27 mouse cellular contexts compared by ENCODE assay signal in genomic region chr1:83831900-83832535, GRCm38 (mm10).
A peak's percentile ranks its signal among the peaks of the same experiment; 100 is the strongest.
DNase-seq lines count a peak whose midpoint lies in the region; ATAC-seq lines count a peak whose summit lies in the region.
"Had no signal": no experiment of that assay in that cellular context is flagged by ENCODE, and none has a peak within 500 bp of the region (broad histone marks: within the 10 kb centered on the region; RNA-seq: fewer than 3 reads in every experiment).

No protein-coding gene starts in this region.

- H3K27me3 ChIP-seq in kidney, embryonic 16.5 days (ENCODE audit: insufficient read depth, low read length) = no peaks in the 10 kb centered on the region
- H3K27me3 ChIP-seq in neural tube, embryonic 13.5 days = no peaks in the 10 kb centered on the region
- H3K27me3 ChIP-seq: liver, embryonic 15.5 days; lung, embryonic 15.5 days; megakaryocyte, embryonic 14.5 days; midbrain, embryonic 13.5 days had no signal

- no peak overlapping the region for H3K27ac ChIP-seq in kidney, embryonic 16.5 days (ENCODE audit: low read length)
- H3K27ac ChIP-seq in neural tube, embryonic 13.5 days (replicated peaks) = peak overlapping the region; percentile 82
- H3K27ac ChIP-seq: forebrain, embryonic 10.5 days; heart, embryonic 10.5 days; left cerebral cortex, adult 2 months; limb, embryonic 10.5 days; liver, embryonic 15.5 days; lung, embryonic 15.5 days; midbrain, embryonic 13.5 days; stomach, postnatal 0 days had no signal

- peak; percentile 51 to 53 for DNase-seq in cerebellum, postnatal 10 days
- no peak for DNase-seq in cerebellum, postnatal 36 days
- DNase-seq in kidney, adult 9 months = peak; percentile 2
- DNase-seq in neural tube, embryonic 10.5 days (ENCODE audit: extremely low spot score, low spot score) = no peak
- no peak for DNase-seq in layer of hippocampus, adult 9-11 months
- no peak for DNase-seq in gastrocnemius, postnatal 4 days (ENCODE audit: low spot score in 2 of 2)
- DNase-seq: adrenal gland, postnatal 10 days; cerebellum, adult 9-10 months; gastrocnemius, postnatal 36 days; liver; lung, postnatal 36 days; right cerebral cortex, postnatal 14 days; thymus, adult 2 months; thymus, postnatal 4 days had no signal

- no peak overlapping the region for H3K9ac ChIP-seq in kidney, embryonic 16.5 days (replicated peaks; ENCODE audit: low read length)
- H3K9ac ChIP-seq in neural tube, embryonic 13.5 days = no peak overlapping the region
- H3K9ac ChIP-seq: liver, embryonic 15.5 days; lung, embryonic 15.5 days; midbrain, embryonic 13.5 days had no signal

- H3K4me2 ChIP-seq in kidney, embryonic 16.5 days (replicated peaks; ENCODE audit: low read depth, low read length) = no peak overlapping the region
- no peak overlapping the region for H3K4me2 ChIP-seq in neural tube, embryonic 13.5 days
- H3K4me2 ChIP-seq: liver, embryonic 15.5 days; lung, embryonic 15.5 days; midbrain, embryonic 13.5 days had no signal

- 0 out of 2 replicates have a peak, but pooled peaks cover 4% of the 10 kb centered on the region for H3K4me1 ChIP-seq in kidney, embryonic 16.5 days (ENCODE audit: insufficient read depth, low read length)
- peaks cover 26% of the 10 kb centered on the region for H3K4me1 ChIP-seq in neural tube, embryonic 13.5 days (replicated peaks)
- H3K4me1 ChIP-seq: forebrain, embryonic 10.5 days; heart, embryonic 10.5 days; limb, embryonic 10.5 days; liver, embryonic 15.5 days; lung, embryonic 15.5 days; megakaryocyte, embryonic 14.5 days; midbrain, embryonic 13.5 days had no signal

- no peak overlapping the region for H3K4me3 ChIP-seq in kidney, embryonic 16.5 days (ENCODE audit: low read length)
- H3K4me3 ChIP-seq in neural tube, embryonic 13.5 days = no peak overlapping the region
- H3K4me3 ChIP-seq: forebrain, embryonic 10.5 days; heart, embryonic 10.5 days; left cerebral cortex, adult 2 months; limb, embryonic 10.5 days; liver, embryonic 15.5 days; lung, embryonic 15.5 days; megakaryocyte, embryonic 14.5 days; midbrain, embryonic 13.5 days had no signal

- no peaks in the 10 kb centered on the region for H3K9me3 ChIP-seq in kidney, embryonic 16.5 days (ENCODE audit: low read length)
- no peaks in the 10 kb centered on the region for H3K9me3 ChIP-seq in neural tube, embryonic 13.5 days
- H3K9me3 ChIP-seq: forebrain, embryonic 10.5 days; heart, embryonic 10.5 days; limb, embryonic 10.5 days; liver, embryonic 15.5 days; lung, embryonic 15.5 days; midbrain, embryonic 13.5 days had no signal

- WGBS in kidney, embryonic 16.5 days = 39% methylated on average over 3 of the region's 3 CpGs
- WGBS in neural tube, embryonic 13.5 days = 54% methylated on average over 3 of the region's 3 CpGs

- H3K36me3 ChIP-seq in kidney, embryonic 16.5 days (ENCODE audit: insufficient read depth, low read length) = no peaks in the 10 kb centered on the region
- no peaks in the 10 kb centered on the region for H3K36me3 ChIP-seq in neural tube, embryonic 13.5 days
- H3K36me3 ChIP-seq: forebrain, embryonic 10.5 days; heart, embryonic 10.5 days; limb, embryonic 10.5 days; liver, embryonic 15.5 days; lung, embryonic 15.5 days; midbrain, embryonic 13.5 days had no signal

- no peak for ATAC-seq in kidney, embryonic 16.5 days (ENCODE audit: low FRiP score, low TSS enrichment)
- ATAC-seq in neural tube, embryonic 13.5 days (ENCODE audit: low read depth) = peak; percentile 76; the same call in 1 of the 2 replicates
- ATAC-seq: activated CD4-positive, CD25-positive, alpha-beta regulatory T cell, adult 4 months; intestine, postnatal 0 days; midbrain, embryonic 13.5 days had no signal

Comparison
In these comparisons a context has a peak if more than half of its experiments do, and no peak if none do; other contexts are left out.
1. DNase-seq: peak in cerebellum, postnatal 10 days (2 of 2) and kidney, adult 9 months (single experiment); none in cerebellum, postnatal 36 days (0 of 2), neural tube, embryonic 10.5 days (single experiment), layer of hippocampus, adult 9-11 months (single experiment) and gastrocnemius, postnatal 4 days (0 of 2).